Mouse (Mus musculus) heart, postnatal 0 days (tissue): ENCODE data around the gene Gm49395.

Experiments used
- CTCF ChIP-seq: IDR thresholded peaks from 2 replicates; pipeline ENCODE4 v1.5.1; 2016; ENCODE audit warnings: antibody characterized with exemption, control low read depth, low read depth
- EP300 ChIP-seq: IDR thresholded peaks from 2 replicates; pipeline ENCODE4 v1.6.1; 2016; ENCODE audit warnings: antibody characterized with exemption, low read depth

DNA sequence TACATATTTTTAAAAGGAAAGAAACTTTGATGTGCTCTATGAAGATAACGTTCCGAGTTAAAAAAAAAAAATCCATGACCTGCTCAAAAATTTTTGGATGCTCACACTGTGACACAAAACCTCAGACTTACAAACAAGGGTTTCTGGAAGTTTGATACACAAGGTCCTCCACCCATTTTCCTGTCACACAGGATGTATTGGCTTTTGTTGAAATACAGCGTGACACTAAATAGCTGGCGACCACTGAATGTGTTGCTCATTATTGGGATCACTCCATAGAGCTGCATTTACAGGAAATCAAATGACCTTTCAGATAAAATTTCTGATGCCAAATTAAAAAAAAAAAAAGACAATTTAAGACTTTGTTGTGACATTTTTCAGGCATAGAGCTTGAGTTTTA, 23.4 kb upstream of the Gm49395 start:
- no peak for TF ChIP-seq EP300
- no peak for TF ChIP-seq CTCF
